Mouse (Mus musculus) bone marrow, adult 2 months (tissue): Measurements from ENCODE around the gene C1qb.

Source experiments
- CTCF ChIP-seq: fragments of 200-500 bp; IDR thresholded peaks from 2 replicates; pipeline ENCODE4 v1.5.1; 2011; ENCODE audit warnings: low read length, control low read depth; ENCODE audit not compliant: control insufficient read depth, insufficient read depth
- POLR2A ChIP-seq: fragments of 200-500 bp; IDR thresholded peaks from 2 replicates; pipeline ENCODE4 v1.6.1; 2011; ENCODE audit warnings: low read depth, mild to moderate bottlenecking, control low read depth, low read length, borderline replicate concordance; ENCODE audit not compliant: control insufficient read depth

GRCm38 (mm10) chr4:136878171-136878570 is 7.8 kb downstream of the C1qb start:
- no peak for TF ChIP-seq CTCF
- TF ChIP-seq POLR2A: no peak
